Mouse (Mus musculus) urinary bladder, postnatal 14 days (tissue): ENCODE results near the gene Nuf2.

Source experiments
- DNase-seq: peaks from one replicate; pipeline ENCODE4 v3.0.0; 2021; ENCODE audit warnings: low spot score

Nuf2 gene

GRCm38 (mm10) chr1:169467791-169468190, 63.5 kb downstream of the Nuf2 start:
- no peak for DNase-seq

GRCm38 (mm10) chr1:169462386-169463115, 68.7 kb downstream of the Nuf2 start:
- DNase-seq = no peak

GRCm38 (mm10) chr1:169459071-169459782, 72.0 kb downstream of the Nuf2 start:
- peak; percentile 63 for DNase-seq
